Mouse (Mus musculus) hindbrain, embryonic 14.5 days (tissue): ENCODE data around the gene Cd164l2. TPM values are rescaled to one million over a fixed set of nuclear protein-coding genes. Genes with fewer than 3 reads are reported as not detected.

ENCODE experiments used
- ATAC-seq: fragments of 200-750 bp; cut with Nextera tagmentation; 2 replicates; pipeline ENCODE4 v1.8.0; 2017; ENCODE audit warnings: moderate number of reproducible peaks, mild to moderate bottlenecking, moderate TSS enrichment, moderate library complexity; ENCODE audit not compliant: low FRiP score
- DNase-seq: peaks from one replicate; pipeline ENCODE4 v3.0.0-alpha.2; 2015; ENCODE audit warnings: low spot score
- H3K27ac ChIP-seq: fragments of 300-500 bp; sonication (generic); 2 replicates; pipeline ENCODE4 v1.5.1; 2014; ENCODE audit warnings: mild to moderate bottlenecking, moderate library complexity
- H3K27me3 ChIP-seq: fragments of 300-500 bp; sonication (generic); 2 replicates; pipeline ENCODE4 v1.6.1; 2014; ENCODE audit warnings: mild to moderate bottlenecking, low read length, mixed read lengths; ENCODE audit not compliant: control insufficient read depth, insufficient read depth
- H3K36me3 ChIP-seq: fragments of 300-500 bp; sonication (generic); replicated peaks from 2 replicates; pipeline ENCODE4 v1.6.1; 2014; ENCODE audit not compliant: control insufficient read depth, insufficient read depth
- H3K4me1 ChIP-seq: fragments of 300-500 bp; sonication (generic); replicated peaks from 2 replicates; pipeline ENCODE4 v1.6.1; 2014; ENCODE audit warnings: antibody characterized with exemption, low read length, mixed read lengths; ENCODE audit not compliant: control insufficient read depth, insufficient read depth
- H3K4me2 ChIP-seq: fragments of 300-500 bp; sonication (generic); replicated peaks from 2 replicates; pipeline ENCODE4 v1.6.1; 2014; ENCODE audit warnings: mild to moderate bottlenecking, moderate library complexity
- H3K4me3 ChIP-seq: fragments of 300-500 bp; sonication (generic); replicated peaks from 2 replicates; pipeline ENCODE4 v1.5.1; 2014; ENCODE audit warnings: mild to moderate bottlenecking, low read length
- H3K9ac ChIP-seq: fragments of 300-500 bp; sonication (generic); 2 replicates; pipeline ENCODE4 v1.6.1; 2014
- H3K9me3 ChIP-seq: fragments of 300-500 bp; sonication (generic); 2 replicates; pipeline ENCODE4 v1.6.1; 2016; ENCODE audit warnings: low read length; ENCODE audit not compliant: control insufficient read depth
- WGBS: fragments of 180-500 bp; shearing (Covaris S2); extraction: QIAGEN DNeasy Blood & Tissue Kit; methylation state at CpG from one replicate; pipeline ENCODE4 v1.1.7; 2014; 5-methylcytosine and 5-hydroxymethylcytosine counted together
- microRNA-seq: library from miRNA; unstranded; fragments of <30 nt; microRNA quantifications from one replicate; pipeline ENCODE4, GENCODE M21; 2016
- polyA plus RNA-seq: library from polyadenylated mRNA; unstranded; fragments of >200 nt; fragmentation: Nextera tagmentation; extraction: Ambion mirVana; gene quantifications from 2 replicates; pipeline ENCODE4 v1.2.1, GENCODE M21; 2014

Gene Cd164l2
- polyA plus RNA-seq, 1 experiment from 2014 or later: 2.2 TPM

- H3K9me3 ChIP-seq: peaks cover 3% of the 10 kb centered on the region; the same call in 1 of the 2 replicates
- H3K36me3 ChIP-seq: peaks cover 60% of the 10 kb centered on the region
- DNase-seq: no peak
- H3K4me3 ChIP-seq: no peak overlapping the region
- no peaks in the 10 kb centered on the region for H3K27me3 ChIP-seq
- ATAC-seq: no peak
- 97% methylated on average over 3 of the region's 3 CpGs for WGBS
- no peak overlapping the region for H3K27ac ChIP-seq
- H3K4me1 ChIP-seq: no peaks in the 10 kb centered on the region
- H3K4me2 ChIP-seq: no peak overlapping the region
- H3K9ac ChIP-seq: no peak overlapping the region
Measured at GRCm38 (mm10) chr4:133265297-133265696, 53.4 kb downstream of the Cd164l2 start.

- Histone ChIP-seq H3K9me3 (peaks cover 3% of the 10 kb centered on the region; the same call in 1 of the 2 replicates), H3K4me1 (no peaks in the 10 kb centered on the region), H3K27ac (no peak overlapping the region), H3K4me3 (no peak overlapping the region), H3K27me3 (no peaks in the 10 kb centered on the region), H3K4me2 (no peak overlapping the region), H3K36me3 (peaks cover 62% of the 10 kb centered on the region), H3K9ac (no peak overlapping the region)
- DNase-seq (no peak), ATAC-seq (no peak)
- 96% methylated on average over 4 of the region's 4 CpGs for WGBS
Measured at GRCm38 (mm10) chr4:133265759-133266158, 53.8 kb downstream of the Cd164l2 start.

GRCm38 (mm10) chr4:133266248-133266880, 54.4 kb downstream of the Cd164l2 start:
- no peak overlapping the region for H3K4me2 ChIP-seq
- H3K4me3 ChIP-seq: no peak overlapping the region
- WGBS: 97% methylated on average over 12 of the region's 12 CpGs
- no peaks in the 10 kb centered on the region for H3K4me1 ChIP-seq
- peaks cover 3% of the 10 kb centered on the region; the same call in 1 of the 2 replicates for H3K9me3 ChIP-seq
- H3K36me3 ChIP-seq: peaks cover 64% of the 10 kb centered on the region
- ATAC-seq (no peak), DNase-seq (no peak)
- no peaks in the 10 kb centered on the region for H3K27me3 ChIP-seq
- H3K9ac ChIP-seq: no peak overlapping the region
- no peak overlapping the region for H3K27ac ChIP-seq

- Histone ChIP-seq H3K4me1 (no peaks in the 10 kb centered on the region), H3K9ac (no peak overlapping the region), H3K27ac (no peak overlapping the region), H3K9me3 (peaks cover 3% of the 10 kb centered on the region; the same call in 1 of the 2 replicates), H3K27me3 (no peaks in the 10 kb centered on the region), H3K4me2 (no peak overlapping the region), H3K4me3 (no peak overlapping the region), H3K36me3 (peaks cover 60% of the 10 kb centered on the region)
- ATAC-seq (no peak), DNase-seq (no peak)
- WGBS: 98% methylated on average over 3 of the region's 3 CpGs
Measured at GRCm38 (mm10) chr4:133268931-133269330, 57.0 kb downstream of the Cd164l2 start.

- no peaks in the 10 kb centered on the region for H3K9me3 ChIP-seq
- H3K4me1 ChIP-seq: no peaks in the 10 kb centered on the region
- ATAC-seq: no peak
- no peaks in the 10 kb centered on the region for H3K27me3 ChIP-seq
- DNase-seq: no peak
- H3K4me3 ChIP-seq: no peak overlapping the region
- no peak overlapping the region for H3K27ac ChIP-seq
- 90% methylated on average over 3 of the region's 3 CpGs for WGBS
- H3K9ac ChIP-seq: no peak overlapping the region
- peaks cover 64% of the 10 kb centered on the region for H3K36me3 ChIP-seq
- H3K4me2 ChIP-seq: no peak overlapping the region
Measured at GRCm38 (mm10) chr4:133269596-133269995, 57.7 kb downstream of the Cd164l2 start.

- Histone ChIP-seq H3K36me3 (peaks cover 51% of the 10 kb centered on the region), H3K9ac (no peak overlapping the region), H3K4me2 (no peak overlapping the region), H3K4me3 (no peak overlapping the region), H3K27me3 (no peaks in the 10 kb centered on the region), H3K4me1 (peaks cover 6% of the 10 kb centered on the region), H3K9me3 (no peaks in the 10 kb centered on the region), H3K27ac (no peak overlapping the region)
- DNase-seq (no peak), ATAC-seq (no peak)
- 90% methylated on average over 9 of the region's 9 CpGs for WGBS
Measured at GRCm38 (mm10) chr4:133270929-133271328, 59.0 kb downstream of the Cd164l2 start.

Small RNAs within 50 kb of the gene (microRNA-seq; reads per million reads assigned to microRNA genes)
- 0.65 reads per million for gene Mir7017

Other genes with a start within 250 kb of the Cd164l2 start
- gene Fgr, start 238.0 kb upstream of the Cd164l2 start, polyA plus RNA-seq: 0.14 and 0.17 TPM in 2 replicates
- 12.9 and 13.4 TPM in 2 replicates for gene Ahdc1, start 200.9 kb upstream of the Cd164l2 start, polyA plus RNA-seq
- 21.0 and 23.9 TPM in 2 replicates for gene Wasf2, start 81.6 kb upstream of the Cd164l2 start, polyA plus RNA-seq
- gene Gpr3, start 405 bp downstream of the Cd164l2 start, polyA plus RNA-seq: 1.5 and 2.3 TPM in 2 replicates
- gene Map3k6, start 28.7 kb downstream of the Cd164l2 start, polyA plus RNA-seq: 1.7 and 3.0 TPM in 2 replicates
- 0.26 and 0.43 TPM in 2 replicates for gene Sytl1, start 51.0 kb downstream of the Cd164l2 start, polyA plus RNA-seq
- 119 and 121 TPM in 2 replicates for gene Tmem222, start 65.7 kb downstream of the Cd164l2 start, polyA plus RNA-seq
- gene Wdtc1, start 141.3 kb downstream of the Cd164l2 start, polyA plus RNA-seq: 25.6 and 27.0 TPM in 2 replicates
- 8.5 and 9.0 TPM in 2 replicates for gene Slc9a1, start 157.6 kb downstream of the Cd164l2 start, polyA plus RNA-seq